Mouse (Mus musculus) G1E (cell line): Measurements from ENCODE around the gene P2ry6.

Source experiments
- CTCF ChIP-seq: IDR thresholded peaks from 2 replicates; pipeline ENCODE4 v1.5.1; 2012; ENCODE audit warnings: low read depth, low read length, inconsistent platforms, mixed read lengths
- TAL1 ChIP-seq: conservative IDR thresholded peaks from 2 replicates; pipeline ENCODE4 v1.6.1; 2012; ENCODE audit warnings: low read depth, low read length, inconsistent platforms, mixed read lengths

DNA sequence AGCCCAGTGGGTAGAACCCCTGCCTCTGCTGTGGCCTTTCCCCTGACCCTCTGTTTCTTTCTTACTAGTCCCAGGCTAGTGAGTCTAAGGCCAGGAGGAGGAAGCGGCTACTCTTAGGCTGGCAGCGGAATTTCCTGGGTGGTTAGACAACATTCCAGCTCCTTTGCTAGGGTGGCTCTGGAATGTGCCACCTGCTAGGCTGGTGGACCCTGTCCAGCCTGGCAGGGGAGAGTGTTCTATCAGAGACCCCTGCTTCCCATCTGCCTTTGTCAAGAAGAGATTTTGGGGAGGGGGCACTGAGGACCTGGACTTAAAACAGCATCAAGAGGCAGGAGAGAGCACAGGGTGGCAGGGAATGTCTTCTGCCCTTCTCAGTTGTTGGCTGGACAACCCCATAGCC, 31.8 kb upstream of the P2ry6 start:
- no peak for TF ChIP-seq CTCF
- TF ChIP-seq TAL1: no peak
